Mouse (Mus musculus) olfactory bulb, adult 2 months (tissue): ENCODE data around the gene Tbc1d8b.

Source experiments
- CTCF ChIP-seq: fragments of 200-500 bp; IDR thresholded peaks from 2 replicates; pipeline ENCODE4 v1.5.1; 2012; ENCODE audit warnings: low read depth, mild to moderate bottlenecking, low read length, moderate library complexity; ENCODE audit not compliant: insufficient read depth
- POLR2A ChIP-seq: fragments of 200-500 bp; IDR thresholded peaks from 2 replicates; pipeline ENCODE4 v1.6.1; 2012; ENCODE audit warnings: mild to moderate bottlenecking, low read depth, low read length, moderate library complexity; ENCODE audit not compliant: insufficient read depth

GRCm38 (mm10) chrX:139783045-139783422 is 98.2 kb downstream of the Tbc1d8b start:
- no peak for TF ChIP-seq POLR2A
- TF ChIP-seq CTCF = no peak
